Mouse (Mus musculus): ENCODE results near the gene Rasd1.

- TF ChIP-seq CTCF (IDR thresholded peaks at IDR 0.05; ENCODE audit: borderline replicate concordance, insufficient read depth, low read length) (no peak), POLR2A (IDR thresholded peaks at IDR 0.05; ENCODE audit: low read depth, low read length) (no peak)
Observed at GRCm38 (mm10) chr11:59937615-59938014, 27.1 kb downstream of the Rasd1 start.
